In genomic region chr17:22049403-22049802, GRCm38 (mm10) we compare ENCODE assay signal across 30 mouse cellular contexts.
"Had no signal": no experiment of that assay in that cellular context is flagged by ENCODE, and none has a peak within 500 bp of the region (broad histone marks: within the 10 kb centered on the region; RNA-seq: fewer than 3 reads in every experiment).

No protein-coding gene starts in this region.

- ATAC-seq: liver, embryonic 12.5 days; liver, postnatal 0 days; lung, postnatal 0 days; midbrain, embryonic 13.5 days; midbrain, embryonic 15.5 days; midbrain, embryonic 16.5 days had no signal

- H3K36me3 ChIP-seq: limb, embryonic 13.5 days; limb, embryonic 15.5 days; liver, embryonic 12.5 days; liver, embryonic 13.5 days; liver, embryonic 15.5 days; lung, embryonic 15.5 days; midbrain, embryonic 10.5 days; midbrain, embryonic 12.5 days; midbrain, embryonic 13.5 days; midbrain, embryonic 15.5 days had no signal

- H3K27ac ChIP-seq: left cerebral cortex, adult 2 months; limb, embryonic 13.5 days; limb, embryonic 15.5 days; liver, embryonic 12.5 days; liver, embryonic 13.5 days; liver, embryonic 14.5 days; liver, embryonic 15.5 days; lung, embryonic 15.5 days; macrophage; midbrain, embryonic 10.5 days; midbrain, embryonic 12.5 days; midbrain, embryonic 13.5 days; midbrain, embryonic 15.5 days had no signal

- H3K4me1 ChIP-seq: limb, embryonic 13.5 days; limb, embryonic 15.5 days; liver, embryonic 12.5 days; liver, embryonic 13.5 days; liver, embryonic 15.5 days; lung, embryonic 15.5 days; megakaryocyte, embryonic 14.5 days; midbrain, embryonic 10.5 days; midbrain, embryonic 12.5 days; midbrain, embryonic 13.5 days; midbrain, embryonic 15.5 days had no signal

- H3K4me2 ChIP-seq: limb, embryonic 13.5 days; limb, embryonic 15.5 days; liver, embryonic 11.5 days; liver, embryonic 12.5 days; liver, embryonic 13.5 days; liver, embryonic 15.5 days; lung, embryonic 14.5 days; lung, embryonic 15.5 days; midbrain, embryonic 11.5 days; midbrain, embryonic 12.5 days; midbrain, embryonic 13.5 days; midbrain, embryonic 15.5 days had no signal

- H3K9ac ChIP-seq: limb, embryonic 13.5 days; limb, embryonic 15.5 days; liver, embryonic 12.5 days; liver, embryonic 13.5 days; liver, embryonic 14.5 days; liver, embryonic 15.5 days; liver, postnatal 0 days; lung, embryonic 14.5 days; lung, embryonic 15.5 days; midbrain, embryonic 12.5 days; midbrain, embryonic 13.5 days; midbrain, embryonic 15.5 days had no signal

- H3K9me3 ChIP-seq: limb, embryonic 15.5 days; liver, embryonic 13.5 days; liver, embryonic 15.5 days; lung, embryonic 15.5 days; megakaryocyte, embryonic 14.5 days had no signal

- H3K27me3 ChIP-seq: limb, embryonic 13.5 days; limb, embryonic 15.5 days; liver, embryonic 12.5 days; liver, embryonic 13.5 days; liver, embryonic 15.5 days; lung, embryonic 15.5 days; megakaryocyte, embryonic 14.5 days; midbrain, embryonic 12.5 days; midbrain, embryonic 13.5 days; midbrain, embryonic 15.5 days had no signal

- DNase-seq: left cerebral cortex, postnatal 4 days; liver; liver, embryonic 13.5 days; liver, postnatal 0 days; lung, adult 18-20 months; lung, adult 2 months; lung, embryonic 14.5 days; lung, postnatal 10 days; lung, postnatal 14 days; lung, postnatal 36 days; lung, postnatal 4 days; midbrain, embryonic 14.5 days had no signal

- H3K4me3 ChIP-seq: left cerebral cortex, adult 2 months; limb, embryonic 13.5 days; limb, embryonic 15.5 days; liver, embryonic 12.5 days; liver, embryonic 13.5 days; liver, embryonic 15.5 days; lung, embryonic 15.5 days; megakaryocyte, embryonic 14.5 days; midbrain, embryonic 10.5 days; midbrain, embryonic 12.5 days; midbrain, embryonic 13.5 days; midbrain, embryonic 15.5 days; myocyte had no signal
